Mouse (Mus musculus) midbrain, embryonic 14.5 days (tissue): ENCODE data around the gene Ccm2l. TPM values are rescaled to one million over a fixed set of nuclear protein-coding genes. Genes with fewer than 3 reads are reported as not detected.

Source experiments
- ATAC-seq: fragments of 200-750 bp; cut with Nextera tagmentation; 2 replicates; pipeline ENCODE4 v1.8.0; 2017; ENCODE audit warnings: moderate number of reproducible peaks, moderate library complexity; ENCODE audit not compliant: low FRiP score, low TSS enrichment
- DNase-seq: peaks from one replicate; pipeline ENCODE4 v3.0.0-alpha.2; 2015
- H3K27ac ChIP-seq: fragments of 300-500 bp; sonication (generic); replicated peaks from 2 replicates; pipeline ENCODE4 v1.5.1; 2014; ENCODE audit warnings: mild to moderate bottlenecking, low read depth, low read length, moderate library complexity
- H3K27me3 ChIP-seq: fragments of 300-500 bp; sonication (generic); 2 replicates; pipeline ENCODE4 v1.6.1; 2014; ENCODE audit warnings: low read length, control low read depth, mixed read lengths; ENCODE audit not compliant: control insufficient read depth, insufficient read depth
- H3K36me3 ChIP-seq: fragments of 300-500 bp; sonication (generic); 2 replicates; pipeline ENCODE4 v1.6.1; 2014; ENCODE audit warnings: low read length, control low read depth; ENCODE audit not compliant: control insufficient read depth, insufficient read depth
- H3K4me1 ChIP-seq: fragments of 300-500 bp; sonication (generic); 2 replicates; pipeline ENCODE4 v1.6.1; 2014; ENCODE audit warnings: mild to moderate bottlenecking, antibody characterized with exemption, low read length, control low read depth; ENCODE audit not compliant: control insufficient read depth, insufficient read depth
- H3K4me2 ChIP-seq: fragments of 300-500 bp; sonication (generic); 2 replicates; pipeline ENCODE4 v1.6.1; 2014; ENCODE audit warnings: mild to moderate bottlenecking, low read length, moderate library complexity
- H3K4me3 ChIP-seq: fragments of 300-500 bp; sonication (generic); replicated peaks from 2 replicates; pipeline ENCODE4 v1.5.1; 2014; ENCODE audit warnings: low read depth, low read length
- H3K9ac ChIP-seq: fragments of 300-500 bp; sonication (generic); replicated peaks from 2 replicates; pipeline ENCODE4 v1.6.1; 2014; ENCODE audit warnings: mild to moderate bottlenecking, low read length, moderate library complexity
- H3K9me3 ChIP-seq: fragments of 300-500 bp; sonication (generic); 2 replicates; pipeline ENCODE4 v1.6.1; 2016; ENCODE audit warnings: low read length, control low read depth, mixed read lengths; ENCODE audit not compliant: control insufficient read depth
- WGBS: fragments of 180-500 bp; shearing (Covaris S2); extraction: QIAGEN DNeasy Blood & Tissue Kit; methylation state at CpG from one replicate; pipeline ENCODE4 v1.1.7; 2014; 5-methylcytosine and 5-hydroxymethylcytosine counted together
- polyA plus RNA-seq: library from polyadenylated mRNA; unstranded; fragments of >200 nt; fragmentation: Nextera tagmentation; extraction: Ambion mirVana; gene quantifications from 2 replicates; pipeline ENCODE4 v1.2.1, GENCODE M21; 2014

Ccm2l gene
- polyA plus RNA-seq, 1 experiment from 2014 or later, result 2.0 TPM

GRCm38 (mm10) chr2:153075961-153076360 lies 10.2 kb downstream of the Ccm2l start:
- H3K9ac ChIP-seq, result no peak overlapping the region
- no peaks in the 10 kb centered on the region for H3K36me3 ChIP-seq
- WGBS, result 53% methylated on average over 2 of the region's 2 CpGs
- ATAC-seq (no peak), DNase-seq (no peak)
- no peak overlapping the region for H3K4me2 ChIP-seq
- no peak overlapping the region for H3K4me3 ChIP-seq
- no peaks in the 10 kb centered on the region for H3K9me3 ChIP-seq
- no peak overlapping the region for H3K27ac ChIP-seq
- peaks cover 21% of the 10 kb centered on the region for H3K27me3 ChIP-seq
- H3K4me1 ChIP-seq, result 0 out of 2 replicates have a peak, but pooled peaks cover 4% of the 10 kb centered on the region

- no peak overlapping the region for H3K4me3 ChIP-seq
- ATAC-seq (no peak), DNase-seq (peak; percentile 91)
- H3K27ac ChIP-seq, result no peak overlapping the region
- no peak overlapping the region for H3K9ac ChIP-seq
- H3K9me3 ChIP-seq, result no peaks in the 10 kb centered on the region
- no peaks in the 10 kb centered on the region for H3K36me3 ChIP-seq
- WGBS, result 35% methylated on average over 32 of the region's 32 CpGs
- no peaks in the 10 kb centered on the region for H3K4me1 ChIP-seq
- no peaks in the 10 kb centered on the region for H3K27me3 ChIP-seq
- no peak overlapping the region for H3K4me2 ChIP-seq
These were observed 15.2 kb downstream of the Ccm2l start for GRCm38 (mm10) chr2:153080841-153081523.

- no peak overlapping the region for H3K27ac ChIP-seq
- H3K9me3 ChIP-seq, result no peaks in the 10 kb centered on the region
- no peaks in the 10 kb centered on the region for H3K4me1 ChIP-seq
- H3K4me2 ChIP-seq, result no peak overlapping the region
- ATAC-seq, result no peak
- H3K27me3 ChIP-seq, result no peaks in the 10 kb centered on the region
- H3K36me3 ChIP-seq, result no peaks in the 10 kb centered on the region
- DNase-seq, result no peak
- H3K4me3 ChIP-seq, result no peak overlapping the region
- whole genome bisulfite sequencing, result 89% methylated on average over 6 of the region's 6 CpGs
- H3K9ac ChIP-seq, result no peak overlapping the region
These were observed 16.1 kb downstream of the Ccm2l start for GRCm38 (mm10) chr2:153081866-153082265.

- no peaks in the 10 kb centered on the region for H3K9me3 ChIP-seq
- H3K27ac ChIP-seq, result no peak overlapping the region
- H3K27me3 ChIP-seq, result no peaks in the 10 kb centered on the region
- H3K9ac ChIP-seq, result no peak overlapping the region
- no peak overlapping the region for H3K4me3 ChIP-seq
- no peak for DNase-seq
- no peaks in the 10 kb centered on the region for H3K4me1 ChIP-seq
- 88% methylated on average over 8 of the region's 8 CpGs for WGBS
- H3K4me2 ChIP-seq, result no peak overlapping the region
- no peak for ATAC-seq
- no peaks in the 10 kb centered on the region for H3K36me3 ChIP-seq
These were observed 17.5 kb downstream of the Ccm2l start for GRCm38 (mm10) chr2:153083275-153083674.

GRCm38 (mm10) chr2:153083824-153084223 lies 18.1 kb downstream of the Ccm2l start:
- no peaks in the 10 kb centered on the region for H3K4me1 ChIP-seq
- no peak overlapping the region for H3K9ac ChIP-seq
- DNase-seq (no peak), ATAC-seq (no peak)
- no peak overlapping the region for H3K4me3 ChIP-seq
- H3K9me3 ChIP-seq, result no peaks in the 10 kb centered on the region
- H3K27me3 ChIP-seq, result no peaks in the 10 kb centered on the region
- WGBS, result 87% methylated on average over 4 of the region's 4 CpGs
- H3K4me2 ChIP-seq, result no peak overlapping the region
- H3K27ac ChIP-seq, result no peak overlapping the region
- no peaks in the 10 kb centered on the region for H3K36me3 ChIP-seq

GRCm38 (mm10) chr2:153084261-153084976 lies 18.7 kb downstream of the Ccm2l start:
- no peak for DNase-seq
- Histone ChIP-seq H3K9ac (no peak overlapping the region), H3K9me3 (no peaks in the 10 kb centered on the region), H3K27me3 (no peaks in the 10 kb centered on the region), H3K4me2 (no peak overlapping the region), H3K27ac (no peak overlapping the region), H3K4me1 (no peaks in the 10 kb centered on the region), H3K36me3 (no peaks in the 10 kb centered on the region), H3K4me3 (no peak overlapping the region)
- 69% methylated on average over 7 of the region's 7 CpGs for WGBS
- ATAC-seq, result no peak

GRCm38 (mm10) chr2:153085556-153085955 lies 19.8 kb downstream of the Ccm2l start:
- Histone ChIP-seq H3K9me3 (no peaks in the 10 kb centered on the region), H3K4me2 (no peak overlapping the region), H3K27me3 (no peaks in the 10 kb centered on the region), H3K4me1 (no peaks in the 10 kb centered on the region), H3K27ac (no peak overlapping the region), H3K9ac (no peak overlapping the region), H3K36me3 (no peaks in the 10 kb centered on the region), H3K4me3 (no peak overlapping the region)
- 91% methylated on average over 6 of the region's 6 CpGs for WGBS
- DNase-seq (no peak), ATAC-seq (no peak)

- no peaks in the 10 kb centered on the region for H3K9me3 ChIP-seq
- no peak overlapping the region for H3K27ac ChIP-seq
- H3K36me3 ChIP-seq, result no peaks in the 10 kb centered on the region
- no peak overlapping the region for H3K4me2 ChIP-seq
- no peak for DNase-seq
- 89% methylated on average over 4 of the region's 4 CpGs for WGBS
- ATAC-seq, result no peak
- H3K4me3 ChIP-seq, result no peak overlapping the region
- H3K9ac ChIP-seq, result no peak overlapping the region
- no peaks in the 10 kb centered on the region for H3K4me1 ChIP-seq
- H3K27me3 ChIP-seq, result no peaks in the 10 kb centered on the region
These were observed 20.4 kb downstream of the Ccm2l start for GRCm38 (mm10) chr2:153086166-153086565.

GRCm38 (mm10) chr2:153087091-153087490 lies 21.3 kb downstream of the Ccm2l start:
- H3K36me3 ChIP-seq, result no peaks in the 10 kb centered on the region
- DNase-seq (no peak), ATAC-seq (no peak)
- H3K4me2 ChIP-seq, result no peak overlapping the region
- no peaks in the 10 kb centered on the region for H3K4me1 ChIP-seq
- no peak overlapping the region for H3K4me3 ChIP-seq
- no peak overlapping the region for H3K9ac ChIP-seq
- WGBS, result 91% methylated on average over 10 of the region's 10 CpGs
- no peak overlapping the region for H3K27ac ChIP-seq
- H3K9me3 ChIP-seq, result no peaks in the 10 kb centered on the region
- no peaks in the 10 kb centered on the region for H3K27me3 ChIP-seq
